ENCODE assay signal across 8 mouse cellular contexts in genomic region chr2:30133613-30134377, GRCm38 (mm10). TPM values are rescaled to one million over a fixed set of nuclear protein-coding genes. Genes with fewer than 3 reads are reported as not detected.
DNase-seq lines count a peak whose midpoint lies in the region; ATAC-seq and TF ChIP-seq lines count a peak whose summit lies in the region.

Gene Tbc1d13, plus strand, starts transcription at chr2:30133746.

- 0% methylated on average over 45 of the region's 46 CpGs for WGBS in forebrain, embryonic 10.5 days
- under 1% methylated on average over 46 of the region's 46 CpGs for WGBS in heart, embryonic 15.5 days
- WGBS in liver, embryonic 14.5 days (ENCODE audit: insufficient replicate concordance): under 1% methylated on average over 46 of the region's 46 CpGs
- under 1% methylated on average over 46 of the region's 46 CpGs for WGBS in neural tube, embryonic 11.5 days
- under 1% methylated on average over 45 of the region's 46 CpGs for WGBS in stomach, postnatal 0 days

- H3K4me2 ChIP-seq in heart, embryonic 15.5 days: peak within 1 kb of the TSS; percentile 85
- H3K4me2 ChIP-seq in liver, embryonic 14.5 days (ENCODE audit: low read depth): peak within 1 kb of the TSS; percentile 91
- H3K4me2 ChIP-seq in neural tube, embryonic 11.5 days (ENCODE audit: low read depth): peak within 1 kb of the TSS; percentile 92
- H3K4me2 ChIP-seq in stomach, postnatal 0 days (replicated peaks; ENCODE audit: low read depth): peak within 1 kb of the TSS; percentile 85

- H3K27me3 ChIP-seq in forebrain, embryonic 10.5 days (ENCODE audit: poor library complexity, severe bottlenecking): no peaks in the 10 kb centered on the region
- no peaks in the 10 kb centered on the region for H3K27me3 ChIP-seq in heart, embryonic 15.5 days
- H3K27me3 ChIP-seq in liver, embryonic 14.5 days (ENCODE audit: control insufficient read depth, insufficient read depth, low read length): no peaks in the 10 kb centered on the region
- no peaks in the 10 kb centered on the region for H3K27me3 ChIP-seq in neural tube, embryonic 11.5 days (ENCODE audit: control insufficient read depth, insufficient read depth, low read length)
- H3K27me3 ChIP-seq in stomach, postnatal 0 days (ENCODE audit: control insufficient read depth, insufficient read depth, low read length): no peaks in the 10 kb centered on the region

- peaks cover 33% of the 10 kb centered on the region for H3K36me3 ChIP-seq in forebrain, embryonic 10.5 days (replicated peaks)
- peaks cover 29% of the 10 kb centered on the region; the same call in 1 of the 2 replicates for H3K36me3 ChIP-seq in heart, embryonic 15.5 days
- H3K36me3 ChIP-seq in liver, embryonic 14.5 days (replicated peaks; ENCODE audit: control insufficient read depth, insufficient read depth, low read depth): no peaks in the 10 kb centered on the region
- peaks cover 4% of the 10 kb centered on the region; the same call in 1 of the 2 replicates for H3K36me3 ChIP-seq in neural tube, embryonic 11.5 days (ENCODE audit: control insufficient read depth, insufficient read depth, low read length)
- 0 out of 2 replicates have a peak, but pooled peaks cover 3% of the 10 kb centered on the region for H3K36me3 ChIP-seq in stomach, postnatal 0 days (ENCODE audit: control insufficient read depth, insufficient read depth, low read length)

- no peaks in the 10 kb centered on the region for H3K9me3 ChIP-seq in forebrain, embryonic 10.5 days
- no peaks in the 10 kb centered on the region for H3K9me3 ChIP-seq in heart, embryonic 15.5 days (replicated peaks)
- H3K9me3 ChIP-seq in liver, embryonic 14.5 days (ENCODE audit: control insufficient read depth, low read length): no peaks in the 10 kb centered on the region
- H3K9me3 ChIP-seq in neural tube, embryonic 11.5 days (ENCODE audit: control insufficient read depth, low read length): no peaks in the 10 kb centered on the region
- no peaks in the 10 kb centered on the region for H3K9me3 ChIP-seq in stomach, postnatal 0 days (ENCODE audit: control insufficient read depth, low read length)

- TF ChIP-seq CTCF in liver, embryonic 14.5 days (IDR thresholded peaks at IDR 0.05; ENCODE audit: low read depth): peak; percentile 12; the same call in 1 of the 2 replicates
- TF ChIP-seq CTCF in stomach, postnatal 0 days (IDR thresholded peaks at IDR 0.05; ENCODE audit: low read depth): peak; percentile 8; the same call in 1 of the 2 replicates

- peaks cover 26% of the 10 kb centered on the region for H3K4me1 ChIP-seq in forebrain, embryonic 10.5 days
- H3K4me1 ChIP-seq in heart, embryonic 15.5 days (replicated peaks): peaks cover 25% of the 10 kb centered on the region
- peaks cover 13 to 24% of the 10 kb centered on the region in 2 experiments for H3K4me1 ChIP-seq in liver, embryonic 14.5 days (replicated peaks; ENCODE audit: control insufficient read depth in 2 of 2, insufficient read depth in 2 of 2, low read length in 1 of 2)
- peaks cover 12% of the 10 kb centered on the region for H3K4me1 ChIP-seq in neural tube, embryonic 11.5 days (ENCODE audit: control insufficient read depth, insufficient read depth, low read length)
- H3K4me1 ChIP-seq in stomach, postnatal 0 days (replicated peaks; ENCODE audit: control insufficient read depth, insufficient read depth): peaks cover 7% of the 10 kb centered on the region

- H3K9ac ChIP-seq in heart, embryonic 15.5 days: peak within 1 kb of the TSS; percentile 82
- peak within 1 kb of the TSS; percentile 76 for H3K9ac ChIP-seq in liver, embryonic 14.5 days (replicated peaks)
- H3K9ac ChIP-seq in neural tube, embryonic 11.5 days (ENCODE audit: low read length): peak within 1 kb of the TSS; percentile 87
- peak within 1 kb of the TSS; percentile 84 for H3K9ac ChIP-seq in stomach, postnatal 0 days (ENCODE audit: low read length)

- H3K27ac ChIP-seq in forebrain, embryonic 10.5 days: peak within 1 kb of the TSS; percentile 87
- peak within 1 kb of the TSS; percentile 89 for H3K27ac ChIP-seq in heart, embryonic 15.5 days
- peak within 1 kb of the TSS; percentile 86 for H3K27ac ChIP-seq in liver, embryonic 14.5 days
- H3K27ac ChIP-seq in neural tube, embryonic 11.5 days (ENCODE audit: low read depth, low read length): 0 out of 2 replicates have a peak within 1 kb of the TSS, but pooled peaks have one; percentile 44
- H3K27ac ChIP-seq in stomach, postnatal 0 days (replicated peaks): peak within 1 kb of the TSS; percentile 88

- H3K4me3 ChIP-seq in forebrain, embryonic 10.5 days: peak within 1 kb of the TSS; percentile 90
- peak within 1 kb of the TSS; percentile 93 for H3K4me3 ChIP-seq in heart, embryonic 15.5 days
- H3K4me3 ChIP-seq in liver, embryonic 14.5 days (ENCODE audit: insufficient read depth in 1 of 2, low read depth in 2 of 2, low read length in 2 of 2): peak within 1 kb of the TSS; percentile 70 to 74
- H3K4me3 ChIP-seq in neural tube, embryonic 11.5 days (ENCODE audit: low read depth, low read length): peak within 1 kb of the TSS; percentile 85
- peak within 1 kb of the TSS; percentile 87 for H3K4me3 ChIP-seq in stomach, postnatal 0 days (ENCODE audit: low read depth, low read length)

- DNase-seq in CD8-positive naive resting alpha-beta T cell, adult 2 months (ENCODE audit: low read depth in 2 of 2, low spot score in 2 of 2): peak; percentile 97 to 99
- peak; percentile 95 for DNase-seq in c-Kit-positive CD71-negative TER-119-negative erythroid progenitor cells, embryonic 14.5 days (ENCODE audit: low read depth)
- DNase-seq in forebrain, embryonic 10.5 days (ENCODE audit: extremely low spot score, low spot score): peak; percentile 96
- peak; percentile 98 to 99 for DNase-seq in kidney, postnatal 25 days
- DNase-seq in liver, embryonic 14.5 days (ENCODE audit: low read depth in 3 of 3, low spot score in 3 of 3): peak; percentile 93 to 94 (median 93)
- peak; percentile 97 for DNase-seq in neural tube, embryonic 11.5 days (ENCODE audit: low spot score)
- peak; percentile 97 for DNase-seq in stomach, postnatal 0 days (ENCODE audit: low spot score)

- TF ChIP-seq EP300 in liver, embryonic 14.5 days (IDR thresholded peaks at IDR 0.05; ENCODE audit: low read depth): peak; percentile 41; the same call in 1 of the 2 replicates
- TF ChIP-seq EP300 in stomach, postnatal 0 days (optimal IDR thresholded peaks at IDR 0.05): peak; percentile 43

- peak; percentile 94 for ATAC-seq in heart, embryonic 15.5 days (replicated peaks; ENCODE audit: insufficient number of reproducible peaks, insufficient read depth, low FRiP score, low read depth)
- ATAC-seq in liver, embryonic 14.5 days (ENCODE audit: insufficient read depth): peak; percentile 96
- peak; percentile 90 for ATAC-seq in neural tube, embryonic 11.5 days (ENCODE audit: insufficient read depth, low FRiP score, low TSS enrichment)
- peak; percentile 95 for ATAC-seq in stomach, postnatal 0 days (ENCODE audit: low FRiP score, low TSS enrichment)

RNA-seq across cellular contexts. Expression of gene Tbc1d13, which starts in this region (rescaled TPM):
- 7.8 and 8.6 TPM in 2 replicates for polyA plus RNA-seq in forebrain, embryonic 10.5 days (2016; fragmentation: Nextera tagmentation; extraction: Ambion mirVana)
- 5.6 and 6.4 TPM in 2 replicates for polyA plus RNA-seq in heart, embryonic 15.5 days (2015; fragmentation: Nextera tagmentation; extraction: Ambion mirVana)
- 11.3 and 12.7 TPM in 2 replicates for polyA plus RNA-seq in liver, embryonic 14.5 days (2012; rRNA removed)
- 3.6 and 3.9 TPM in 2 replicates for polyA plus RNA-seq in liver, embryonic 14.5 days (2014; fragmentation: Nextera tagmentation; extraction: Ambion mirVana)
- 12.4 and 15.3 TPM in 2 replicates for polyA plus RNA-seq in neural tube, embryonic 11.5 days (2014; fragmentation: Nextera tagmentation; extraction: Ambion mirVana)
- polyA plus RNA-seq in stomach, postnatal 0 days (2015; fragmentation: Nextera tagmentation; extraction: Ambion mirVana): 3.7 and 3.9 TPM in 2 replicates

Comparison
In these comparisons a context has a peak if more than half of its experiments do, and no peak if none do; other contexts are left out.
1. Peak in every context shown above with its lines: DNase-seq, ATAC-seq, H3K4me3 ChIP-seq and H3K27ac ChIP-seq.